Mouse (Mus musculus): ENCODE measurements at regions not wholly inside any gene's neighbourhood (a gene's known extent, or its start where the extent isn't known, plus 50 kb on each side); places are given as distances from the start of the nearest gene placed in this dataset.
"Not testable (repeated sequence)": the region's sequence is repeated elsewhere in the genome, so short reads cannot be mapped to it uniquely, and the experiment has no call there.

DNA sequence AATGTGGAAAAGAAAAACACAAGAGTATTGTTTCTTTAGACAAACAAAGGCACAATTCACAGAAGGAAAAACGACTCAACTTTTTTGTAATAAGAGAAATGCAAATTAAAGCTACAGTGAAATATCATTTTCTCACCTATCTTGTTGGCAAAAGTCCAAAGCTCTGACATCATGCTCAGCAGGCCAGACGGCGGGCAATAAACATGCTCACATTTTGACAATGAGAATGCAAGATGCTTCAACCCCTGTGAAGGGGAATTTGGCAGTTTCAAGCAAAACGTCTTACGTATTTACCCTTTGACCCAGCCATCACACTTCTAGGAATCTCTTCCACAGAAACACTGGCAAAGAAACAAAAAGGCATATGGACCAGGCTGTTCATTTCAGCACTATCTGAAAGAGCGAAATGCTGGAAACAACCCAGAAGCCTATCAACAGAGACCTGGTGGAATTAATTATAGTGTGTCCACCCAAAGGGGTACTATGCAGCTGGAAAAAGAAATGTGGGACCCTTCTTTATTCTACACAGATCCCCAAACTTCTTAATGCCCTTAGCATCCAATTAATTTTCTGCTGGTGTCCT, 203.4 kb upstream of the 2610301B20Rik start:
- no peak for DNase-seq (ENCODE audit: low read depth, low spot score)

DNA sequence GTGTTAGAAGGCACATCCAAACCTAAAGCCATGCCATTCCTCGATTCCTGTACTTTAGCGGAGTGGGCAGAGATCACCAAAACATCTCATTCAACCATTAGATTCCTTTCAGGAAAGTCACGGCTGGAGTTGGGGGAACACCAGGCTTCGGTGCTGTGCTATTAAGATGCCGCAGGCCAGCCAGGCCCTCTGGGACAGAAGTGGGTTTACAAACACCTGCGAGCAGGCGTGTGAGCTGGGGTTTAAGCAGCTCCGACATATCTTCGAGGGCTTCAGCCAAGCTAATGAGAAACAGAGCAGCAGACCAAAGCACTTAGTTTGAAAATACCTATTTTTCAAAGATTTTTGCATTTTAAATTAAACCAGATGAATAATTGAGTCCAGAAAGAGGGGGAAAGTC, 183.2 kb upstream of the 2610301B20Rik start:
- no peak for DNase-seq (ENCODE audit: low read depth, low spot score)

DNA sequence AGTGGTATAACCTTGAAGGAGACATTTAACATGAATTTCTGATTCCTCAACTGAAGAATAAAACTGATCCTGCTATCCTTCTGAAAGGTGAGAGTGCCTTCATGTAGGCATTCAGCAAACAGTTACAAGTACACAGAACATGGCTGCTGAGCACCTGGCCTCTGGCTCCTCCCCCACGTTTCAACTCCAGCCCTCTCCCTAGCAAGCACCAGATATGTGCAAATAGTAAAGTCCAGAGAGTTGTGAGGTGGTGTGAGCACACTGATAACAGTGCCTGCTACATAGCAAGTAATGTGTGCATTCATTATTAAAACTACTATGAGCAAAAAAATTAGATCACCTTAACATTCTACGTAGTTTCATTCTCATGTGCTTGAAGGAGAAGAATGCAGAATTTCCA, 181.4 kb upstream of the 2610301B20Rik start:
- DNase-seq (ENCODE audit: low read depth, low spot score) = no peak

DNA sequence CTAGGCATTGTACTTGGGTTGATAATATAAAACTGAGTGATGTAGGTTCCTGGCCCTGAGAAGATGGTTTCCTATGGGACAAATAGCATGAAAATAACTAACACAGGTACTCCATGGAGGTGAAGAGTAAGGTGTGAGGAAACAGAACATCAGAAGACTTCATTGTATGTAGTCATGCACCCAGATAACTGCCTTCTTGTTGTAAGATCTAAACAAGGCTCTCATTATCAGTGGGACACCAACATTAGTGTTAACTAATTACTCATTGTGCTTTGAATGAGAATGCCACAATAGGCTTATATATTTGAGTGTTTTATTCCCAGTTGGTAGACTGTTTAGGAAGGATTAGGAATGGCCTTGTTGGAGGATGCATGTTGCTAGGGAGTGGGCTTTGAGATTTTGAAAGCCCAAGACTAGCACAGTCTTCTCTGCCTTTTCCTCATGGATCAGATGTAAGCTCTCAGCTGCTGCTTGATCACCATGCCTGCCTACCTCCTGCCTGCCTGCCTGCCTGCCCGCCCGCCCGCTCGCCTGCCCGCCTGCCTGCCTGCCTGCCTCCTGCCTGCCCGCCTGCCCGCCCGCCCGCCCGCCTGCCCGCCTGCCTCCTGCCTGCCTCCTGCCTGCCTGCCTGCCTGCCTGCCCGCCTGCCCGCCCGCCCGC, 180.7 kb upstream of the 2610301B20Rik start:
- no peak for DNase-seq (ENCODE audit: low read depth, low spot score)

DNA sequence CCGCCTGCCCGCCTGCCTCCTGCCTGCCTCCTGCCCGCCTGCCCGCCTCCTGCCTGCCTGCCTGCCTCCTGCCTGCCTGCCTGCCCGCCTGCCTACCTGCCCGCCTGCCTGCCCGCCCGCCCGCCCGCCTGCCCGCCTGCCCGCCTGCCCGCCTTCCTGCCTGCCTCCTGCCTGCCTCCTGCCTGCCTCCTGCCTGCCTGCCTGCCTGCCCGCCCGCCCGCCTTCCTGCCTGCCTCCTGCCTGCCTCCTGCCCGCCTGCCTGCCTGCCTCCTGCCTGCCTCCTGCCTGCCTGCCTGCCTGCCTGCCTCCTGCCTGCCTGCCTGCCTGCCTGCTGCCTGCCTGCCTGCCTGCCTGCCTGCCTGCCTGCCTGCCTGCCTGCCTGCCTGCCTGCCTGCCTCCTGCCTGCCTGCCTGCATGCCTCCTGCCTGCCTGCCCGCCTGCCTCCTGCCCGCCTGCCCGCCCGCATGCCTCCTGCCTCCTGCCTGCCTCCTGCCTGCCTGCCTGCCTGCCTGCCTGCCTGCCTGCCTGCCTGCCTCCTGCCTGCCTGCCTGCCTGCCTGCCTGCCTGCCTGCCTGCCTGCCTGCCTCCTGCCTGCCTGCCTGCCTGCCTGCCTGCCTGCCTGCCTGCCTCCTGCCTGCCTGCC, 180.1 kb upstream of the 2610301B20Rik start:
- DNase-seq (ENCODE audit: low read depth, low spot score) = not testable (repeated sequence)

GRCm38 (mm10) chr4:10697225-10697836, 177.0 kb upstream of the 2610301B20Rik start:
- no peak for DNase-seq (ENCODE audit: low read depth, low spot score)

DNA sequence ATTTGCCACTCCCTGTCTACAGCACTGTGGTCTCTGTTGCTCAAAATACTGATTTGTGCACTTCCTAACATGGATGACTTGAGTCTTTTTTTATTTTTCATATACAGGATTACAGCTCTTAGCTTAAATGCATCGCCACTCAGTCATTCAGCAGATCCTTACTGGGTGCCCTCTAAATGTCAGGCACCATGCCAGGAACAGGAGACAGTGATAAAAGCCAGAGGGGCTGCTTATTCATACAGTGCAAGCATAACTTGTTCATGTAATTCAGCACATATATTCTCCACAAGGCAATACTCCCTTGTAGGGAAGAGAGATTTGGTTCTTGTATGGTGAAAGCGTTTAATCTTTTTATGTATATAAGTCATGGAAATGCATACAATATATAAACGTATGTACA, 175.7 kb upstream of the 2610301B20Rik start:
- no peak for DNase-seq (ENCODE audit: low read depth, low spot score)

DNA sequence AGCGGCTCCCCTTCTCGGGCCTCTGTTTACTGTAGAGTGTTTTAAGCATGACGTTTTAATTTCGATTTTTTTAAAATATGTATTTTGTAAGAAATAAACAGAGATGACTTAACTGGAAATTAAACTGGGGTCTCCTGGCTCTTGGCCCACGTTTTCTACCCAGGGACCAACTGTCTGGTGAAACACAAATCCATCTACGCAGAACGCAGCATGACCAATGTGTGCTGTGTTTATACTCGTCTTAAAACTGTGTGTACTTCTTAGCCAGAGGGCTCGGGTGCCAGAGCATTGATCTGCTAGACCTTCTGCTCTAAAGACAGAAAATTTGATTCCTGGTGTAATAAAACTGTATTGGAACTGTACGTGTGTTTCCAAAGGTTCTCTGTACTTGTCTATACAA, 172.8 kb upstream of the 2610301B20Rik start:
- DNase-seq (ENCODE audit: low read depth, low spot score) = no peak

- no peak for DNase-seq (ENCODE audit: low read depth, low spot score)
Observed at GRCm38 (mm10) chr4:10703212-10703611, 171.1 kb upstream of the 2610301B20Rik start.

DNA sequence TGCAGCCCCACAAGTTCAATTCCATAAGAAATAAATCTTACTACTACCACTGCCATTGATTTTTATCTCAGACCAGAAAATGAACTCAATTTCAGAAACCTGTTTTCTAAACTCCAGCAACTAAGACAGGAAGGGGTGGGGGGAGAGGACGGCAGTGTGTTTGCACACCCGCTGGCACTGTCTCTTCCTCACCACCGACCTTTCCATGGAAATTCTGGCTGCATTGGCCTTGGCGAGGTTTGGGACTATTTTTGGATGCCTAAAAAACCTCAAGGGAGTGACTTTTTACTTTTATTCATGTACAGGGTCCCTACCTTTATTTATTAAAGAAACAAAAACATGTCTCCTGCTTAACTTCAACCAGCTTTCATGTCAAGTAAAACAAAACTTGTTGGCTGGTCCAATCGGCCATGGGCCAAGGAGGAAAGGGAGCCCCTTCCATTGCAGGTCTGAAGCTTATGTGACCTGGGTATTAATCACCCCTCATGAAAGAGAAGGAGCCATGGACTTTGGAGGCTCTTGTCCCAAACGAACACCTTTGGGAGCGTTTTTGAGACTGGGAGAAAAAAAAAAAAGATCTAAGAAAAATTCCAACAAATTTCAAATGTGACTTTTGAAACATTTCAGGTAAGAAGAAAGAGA, 167.2 kb upstream of the 2610301B20Rik start:
- no peak for DNase-seq (ENCODE audit: low read depth, low spot score)

- no peak for DNase-seq (ENCODE audit: low read depth, low spot score)
Observed at GRCm38 (mm10) chr4:10707658-10708056, 166.6 kb upstream of the 2610301B20Rik start.

DNA sequence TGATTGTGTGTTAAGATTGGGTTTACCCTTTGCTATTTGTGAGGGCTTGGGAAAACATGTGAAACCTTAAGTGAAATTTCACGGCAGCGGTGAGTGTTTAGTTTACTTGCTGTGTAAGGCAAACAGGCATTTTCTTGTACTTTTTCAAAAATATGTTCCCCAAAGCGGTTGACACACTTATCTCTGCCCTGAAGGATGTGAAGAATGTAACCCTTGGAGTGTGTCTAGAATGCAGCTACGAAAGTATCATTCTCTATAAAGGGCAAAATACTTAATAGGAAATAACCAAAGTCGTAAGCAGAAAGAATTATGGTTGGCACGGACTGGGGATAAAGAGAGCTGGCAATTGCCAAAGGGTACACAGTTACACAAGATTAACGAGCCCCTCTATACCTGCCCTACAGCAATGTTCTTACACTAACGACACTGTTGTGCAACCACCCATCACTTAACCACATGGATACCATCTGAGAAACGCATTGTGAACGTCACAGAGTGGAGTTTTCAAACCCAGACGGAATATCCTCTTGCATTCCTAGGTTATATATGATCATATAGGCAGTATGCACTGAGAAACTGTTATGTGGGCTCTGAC, 162.3 kb upstream of the 2610301B20Rik start:
- no peak for DNase-seq (ENCODE audit: low read depth, low spot score)

GRCm38 (mm10) chr4:10723341-10723740, 151.0 kb upstream of the 2610301B20Rik start:
- no peak for DNase-seq (ENCODE audit: low read depth, low spot score)

GRCm38 (mm10) chr4:10727894-10728293, 146.4 kb upstream of the 2610301B20Rik start:
- DNase-seq (ENCODE audit: low read depth, low spot score) = no peak

DNA sequence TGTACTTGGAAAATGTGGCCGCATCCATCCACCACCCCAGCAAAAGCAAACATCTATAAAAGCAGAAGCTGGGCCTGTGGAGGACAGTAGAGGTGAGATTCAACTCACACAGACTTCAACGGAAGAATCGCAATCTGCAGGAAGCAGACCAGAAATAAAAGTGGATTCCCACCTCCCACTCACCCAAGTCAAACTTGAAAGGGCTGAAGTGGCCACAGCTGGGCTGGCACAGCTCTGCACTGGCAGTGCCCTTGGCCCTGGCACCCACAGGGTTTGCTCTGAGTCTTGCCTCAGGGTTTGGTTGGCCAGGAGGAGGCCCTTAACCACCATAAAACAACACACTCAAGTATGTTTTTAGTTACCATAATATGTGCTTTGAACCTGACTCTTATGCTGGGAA, 129.1 kb upstream of the 2610301B20Rik start:
- no peak for DNase-seq (ENCODE audit: low read depth, low spot score)

DNA sequence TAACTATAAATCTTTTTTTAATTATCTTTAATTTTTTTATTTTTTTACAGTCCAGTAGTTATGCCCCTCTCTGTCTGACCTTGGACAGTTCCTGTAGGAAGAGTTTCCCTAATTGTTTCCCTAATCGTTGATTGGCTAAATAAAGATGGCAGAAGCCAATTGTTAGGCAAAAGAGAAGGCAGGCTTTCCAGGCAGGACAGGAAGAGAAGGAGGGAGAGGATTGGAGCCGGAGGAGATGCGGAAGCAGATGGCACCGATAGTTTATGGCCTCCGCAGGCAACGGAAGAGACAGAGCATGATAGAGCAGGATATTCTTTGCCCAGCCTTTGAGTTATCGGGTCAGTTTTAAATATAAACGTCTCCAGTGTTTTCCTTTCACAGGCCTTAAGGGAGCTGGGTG, 125.5 kb upstream of the 2610301B20Rik start:
- DNase-seq (ENCODE audit: low read depth, low spot score) = no peak

DNA sequence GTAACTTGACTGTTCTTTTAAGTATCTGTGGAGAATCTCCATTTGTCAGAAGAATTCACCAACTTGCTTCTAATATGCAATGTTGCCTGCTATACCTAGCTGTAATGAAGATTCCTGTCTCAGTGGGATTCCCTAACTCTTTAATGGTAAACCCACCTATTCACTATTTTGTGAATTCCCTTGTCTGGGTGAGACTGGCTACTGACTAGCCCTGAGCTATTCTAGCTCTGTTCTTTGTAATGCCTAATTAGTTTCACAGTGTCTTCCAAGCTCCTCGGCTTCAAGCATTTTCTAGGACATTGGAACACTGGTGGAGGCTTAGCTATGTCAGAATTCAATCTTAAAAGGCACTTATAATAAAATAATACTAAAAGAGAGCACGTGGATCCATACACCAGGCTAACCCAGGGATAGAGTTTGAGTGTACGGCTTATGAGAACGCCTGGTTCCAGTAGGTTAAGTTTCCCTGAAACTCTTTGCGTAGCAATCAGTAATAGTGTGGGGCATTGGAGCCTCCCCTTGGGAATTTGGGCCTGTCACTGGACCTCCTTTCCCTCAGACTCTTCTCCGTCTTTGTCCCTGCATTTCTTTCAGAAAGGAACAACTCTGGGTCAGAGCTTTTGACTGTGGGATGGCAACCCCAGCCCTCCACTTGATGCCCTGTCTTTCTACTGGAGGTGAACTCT, 123.8 kb upstream of the 2610301B20Rik start:
- not testable (repeated sequence) for DNase-seq (ENCODE audit: low read depth, low spot score)

GRCm38 (mm10) chr4:10753176-10753575, 121.1 kb upstream of the 2610301B20Rik start:
- DNase-seq (ENCODE audit: low read depth, low spot score) = no peak

GRCm38 (mm10) chr4:10759491-10759890, 114.8 kb upstream of the 2610301B20Rik start:
- DNase-seq (ENCODE audit: low read depth, low spot score) = no peak

GRCm38 (mm10) chr4:10767676-10768075, 106.6 kb upstream of the 2610301B20Rik start:
- DNase-seq (ENCODE audit: low read depth, low spot score) = no peak

DNA sequence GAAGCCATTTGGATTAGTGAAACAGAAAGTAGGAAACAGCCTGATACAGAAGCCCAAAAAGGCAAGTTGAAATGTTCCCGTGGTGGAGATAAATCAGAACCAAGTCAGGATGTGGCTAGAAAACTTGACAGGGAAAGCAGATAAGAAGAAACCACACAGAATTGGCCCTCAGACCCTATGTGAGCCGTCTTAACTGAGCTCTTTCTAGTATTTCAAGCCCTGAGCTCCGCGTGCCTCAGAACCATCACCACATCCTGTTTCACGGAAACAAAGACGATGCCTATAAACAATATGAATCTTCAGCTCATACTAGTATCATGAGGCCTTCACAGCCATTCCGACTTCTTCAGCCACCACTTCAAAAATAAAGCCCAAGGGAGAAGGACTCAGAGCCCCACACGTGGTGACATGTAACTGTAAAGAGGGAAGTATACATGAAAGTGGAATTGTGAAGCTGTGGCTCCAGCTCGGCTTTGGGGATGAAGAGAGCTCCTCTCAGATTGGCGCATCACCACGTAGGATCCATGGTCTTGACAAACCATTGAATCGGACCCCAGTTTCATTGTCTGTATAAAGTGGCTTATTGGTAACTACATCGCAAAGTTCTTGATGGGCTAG, 104.2 kb upstream of the 2610301B20Rik start:
- DNase-seq (ENCODE audit: low read depth, low spot score) = no peak
